Mouse (Mus musculus) kidney, embryonic 15.5 days (tissue): ENCODE results near the gene Fh1. TPM values are rescaled to one million over a fixed set of nuclear protein-coding genes. Genes with fewer than 3 reads are reported as not detected.

Experiments
- ATAC-seq: fragments of 200-750 bp; cut with Nextera tagmentation; replicated peaks from 2 replicates; pipeline ENCODE4 v1.8.0; 2017; ENCODE audit warnings: moderate TSS enrichment; ENCODE audit not compliant: low FRiP score
- H3K27ac ChIP-seq: fragments of 300-500 bp; sonication (generic); 2 replicates; pipeline ENCODE4 v1.5.1; 2015; ENCODE audit warnings: mild to moderate bottlenecking, inconsistent platforms
- H3K27me3 ChIP-seq: fragments of 300-500 bp; sonication (generic); 2 replicates; pipeline ENCODE4 v1.6.1; 2015; ENCODE audit warnings: inconsistent platforms
- H3K36me3 ChIP-seq: fragments of 300-500 bp; sonication (generic); 2 replicates; pipeline ENCODE4 v1.6.1; 2015; ENCODE audit warnings: inconsistent platforms
- H3K4me1 ChIP-seq: fragments of 300-500 bp; sonication (generic); 2 replicates; pipeline ENCODE4 v1.6.1; 2015; ENCODE audit warnings: inconsistent platforms
- H3K4me2 ChIP-seq: fragments of 300-500 bp; sonication (generic); 2 replicates; pipeline ENCODE4 v1.6.1; 2015; ENCODE audit warnings: moderate library complexity, mild to moderate bottlenecking, inconsistent platforms
- H3K4me3 ChIP-seq: fragments of 300-500 bp; sonication (generic); replicated peaks from 2 replicates; pipeline ENCODE4 v1.5.1; 2015; ENCODE audit warnings: mild to moderate bottlenecking, inconsistent platforms
- H3K9ac ChIP-seq: fragments of 300-500 bp; sonication (generic); 2 replicates; pipeline ENCODE4 v1.6.1; 2015; ENCODE audit warnings: mild to moderate bottlenecking, inconsistent platforms
- H3K9me3 ChIP-seq: fragments of 300-500 bp; sonication (generic); replicated peaks from 2 replicates; pipeline ENCODE4 v1.6.1; 2016; ENCODE audit warnings: inconsistent platforms
- WGBS: fragments of 180-500 bp; shearing (Covaris S2); methylation state at CpG from one replicate; pipeline ENCODE4 v1.1.7; 2015; ENCODE audit warnings: mixed read lengths; 5-methylcytosine and 5-hydroxymethylcytosine counted together
- polyA plus RNA-seq: library from polyadenylated mRNA; unstranded; fragments of >200 nt; fragmentation: Nextera tagmentation; extraction: Ambion mirVana; gene quantifications from 2 replicates; pipeline ENCODE4 v1.2.1, GENCODE M21; 2015

Gene Fh1
- polyA plus RNA-seq, 1 experiment from 2014 or later = 133 TPM

GRCm38 (mm10) chr1:175608708-175609107, 16.7 kb downstream of the Fh1 start:
- no peak for ATAC-seq
- H3K27me3 ChIP-seq = no peaks in the 10 kb centered on the region
- no peak overlapping the region for H3K4me2 ChIP-seq
- no peak overlapping the region for H3K9ac ChIP-seq
- peaks cover 92% of the 10 kb centered on the region for H3K36me3 ChIP-seq
- H3K4me3 ChIP-seq = no peak overlapping the region
- 96% methylated on average over 3 of the region's 3 CpGs for WGBS
- H3K9me3 ChIP-seq = no peaks in the 10 kb centered on the region
- H3K4me1 ChIP-seq = no peaks in the 10 kb centered on the region
- no peak overlapping the region for H3K27ac ChIP-seq

- Histone ChIP-seq H3K4me2 (no peak overlapping the region), H3K9ac (no peak overlapping the region), H3K4me3 (no peak overlapping the region), H3K27ac (no peak overlapping the region), H3K4me1 (no peaks in the 10 kb centered on the region), H3K36me3 (peaks cover 92% of the 10 kb centered on the region), H3K27me3 (no peaks in the 10 kb centered on the region), H3K9me3 (no peaks in the 10 kb centered on the region)
- no peak for ATAC-seq
- 92% methylated on average over 18 of the region's 18 CpGs for WGBS
Observed at GRCm38 (mm10) chr1:175607838-175608585, 17.4 kb downstream of the Fh1 start.

GRCm38 (mm10) chr1:175607308-175607707, 18.1 kb downstream of the Fh1 start:
- Histone ChIP-seq H3K4me2 (no peak overlapping the region), H3K9ac (no peak overlapping the region), H3K36me3 (peaks cover 92% of the 10 kb centered on the region), H3K9me3 (no peaks in the 10 kb centered on the region), H3K27ac (no peak overlapping the region), H3K4me3 (no peak overlapping the region), H3K4me1 (no peaks in the 10 kb centered on the region), H3K27me3 (no peaks in the 10 kb centered on the region)
- WGBS = 93% methylated on average over 6 of the region's 6 CpGs
- no peak for ATAC-seq

- H3K4me3 ChIP-seq = no peak overlapping the region
Observed at GRCm38 (mm10) chr1:175603390-175603789, 22.0 kb downstream of the Fh1 start.

GRCm38 (mm10) chr1:175602231-175602630, 23.2 kb downstream of the Fh1 start:
- no peaks in the 10 kb centered on the region for H3K4me1 ChIP-seq
- WGBS = 91% methylated on average over 11 of the region's 11 CpGs
- H3K9me3 ChIP-seq = no peaks in the 10 kb centered on the region
- H3K27ac ChIP-seq = no peak overlapping the region
- no peak for ATAC-seq
- H3K4me2 ChIP-seq = no peak overlapping the region
- H3K4me3 ChIP-seq = no peak overlapping the region
- H3K27me3 ChIP-seq = no peaks in the 10 kb centered on the region
- peaks cover 61% of the 10 kb centered on the region for H3K36me3 ChIP-seq
- H3K9ac ChIP-seq = no peak overlapping the region

More at GRCm38 (mm10) chr1:175603390-175603789, 22.0 kb downstream of the Fh1 start:
- Histone ChIP-seq H3K4me2 (no peak overlapping the region), H3K9ac (no peak overlapping the region), H3K27me3 (no peaks in the 10 kb centered on the region), H3K9me3 (no peaks in the 10 kb centered on the region), H3K36me3 (peaks cover 73% of the 10 kb centered on the region), H3K27ac (no peak overlapping the region), H3K4me1 (no peaks in the 10 kb centered on the region)
- ATAC-seq = no peak
- 71% methylated on average over 6 of the region's 6 CpGs for WGBS

- Histone ChIP-seq H3K4me1 (no peaks in the 10 kb centered on the region), H3K36me3 (no peaks in the 10 kb centered on the region), H3K4me2 (no peak overlapping the region), H3K9ac (no peak overlapping the region), H3K27ac (no peak overlapping the region), H3K9me3 (no peaks in the 10 kb centered on the region), H3K27me3 (no peaks in the 10 kb centered on the region), H3K4me3 (no peak overlapping the region)
- WGBS = 91% methylated on average over 1 of the region's 1 CpGs
- ATAC-seq = no peak
Observed at GRCm38 (mm10) chr1:175592832-175593231, 32.6 kb downstream of the Fh1 start.

- no peak overlapping the region for H3K4me3 ChIP-seq
- 63% methylated on average over 5 of the region's 5 CpGs for WGBS
- H3K36me3 ChIP-seq = no peaks in the 10 kb centered on the region
- H3K27ac ChIP-seq = no peak overlapping the region
- no peaks in the 10 kb centered on the region for H3K9me3 ChIP-seq
- ATAC-seq = no peak
- H3K9ac ChIP-seq = no peak overlapping the region
- no peaks in the 10 kb centered on the region for H3K27me3 ChIP-seq
- H3K4me1 ChIP-seq = no peaks in the 10 kb centered on the region
- H3K4me2 ChIP-seq = no peak overlapping the region
Observed at GRCm38 (mm10) chr1:175586656-175587055, 38.8 kb downstream of the Fh1 start.

GRCm38 (mm10) chr1:175585267-175585666, 40.2 kb downstream of the Fh1 start:
- no peaks in the 10 kb centered on the region for H3K4me1 ChIP-seq
- WGBS = 84% methylated on average over 2 of the region's 2 CpGs

GRCm38 (mm10) chr1:175582799-175583198, 42.6 kb downstream of the Fh1 start:
- Histone ChIP-seq H3K4me3 (no peak overlapping the region), H3K9me3 (no peaks in the 10 kb centered on the region), H3K4me2 (no peak overlapping the region), H3K9ac (no peak overlapping the region), H3K4me1 (no peaks in the 10 kb centered on the region), H3K36me3 (no peaks in the 10 kb centered on the region), H3K27ac (no peak overlapping the region), H3K27me3 (no peaks in the 10 kb centered on the region)
- ATAC-seq = no peak
- 81% methylated on average over 4 of the region's 4 CpGs for WGBS

More at GRCm38 (mm10) chr1:175585267-175585666, 40.2 kb downstream of the Fh1 start:
- Histone ChIP-seq H3K9me3 (no peaks in the 10 kb centered on the region), H3K4me3 (no peak overlapping the region), H3K4me2 (no peak overlapping the region), H3K9ac (no peak overlapping the region), H3K36me3 (no peaks in the 10 kb centered on the region), H3K27me3 (no peaks in the 10 kb centered on the region), H3K27ac (no peak overlapping the region)
- ATAC-seq = no peak

- Histone ChIP-seq H3K27me3 (no peaks in the 10 kb centered on the region), H3K36me3 (no peaks in the 10 kb centered on the region), H3K4me2 (no peak overlapping the region), H3K9ac (no peak overlapping the region), H3K27ac (no peak overlapping the region), H3K9me3 (no peaks in the 10 kb centered on the region), H3K4me1 (no peaks in the 10 kb centered on the region), H3K4me3 (no peak overlapping the region)
- 92% methylated on average over 7 of the region's 7 CpGs for WGBS
- no peak for ATAC-seq
Observed at GRCm38 (mm10) chr1:175580346-175580745, 45.1 kb downstream of the Fh1 start.

GRCm38 (mm10) chr1:175579598-175580235, 45.7 kb downstream of the Fh1 start:
- H3K4me1 ChIP-seq = no peaks in the 10 kb centered on the region
- H3K4me2 ChIP-seq = no peak overlapping the region
- no peaks in the 10 kb centered on the region for H3K36me3 ChIP-seq
- H3K27ac ChIP-seq = no peak overlapping the region
- 86% methylated on average over 9 of the region's 9 CpGs for WGBS
- no peaks in the 10 kb centered on the region for H3K27me3 ChIP-seq
- no peaks in the 10 kb centered on the region for H3K9me3 ChIP-seq
- H3K9ac ChIP-seq = no peak overlapping the region
- no peak for ATAC-seq
- H3K4me3 ChIP-seq = no peak overlapping the region

- WGBS = 72% methylated on average over 2 of the region's 2 CpGs
- no peak overlapping the region for H3K9ac ChIP-seq
- H3K27ac ChIP-seq = no peak overlapping the region
- no peak overlapping the region for H3K4me3 ChIP-seq
- no peak for ATAC-seq
- no peaks in the 10 kb centered on the region for H3K36me3 ChIP-seq
- no peaks in the 10 kb centered on the region for H3K4me1 ChIP-seq
- H3K4me2 ChIP-seq = no peak overlapping the region
- no peaks in the 10 kb centered on the region for H3K9me3 ChIP-seq
- no peaks in the 10 kb centered on the region for H3K27me3 ChIP-seq
Observed at GRCm38 (mm10) chr1:175578425-175579096, 46.9 kb downstream of the Fh1 start.
